Mouse (Mus musculus): ENCODE measurements around the gene Herc2.
A peak's percentile ranks its signal among the peaks of the same experiment; 100 is the strongest.
"Not testable (repeated sequence)": the region's sequence is repeated elsewhere in the genome, so short reads cannot be mapped to it uniquely, and the experiment has no call there.

Gene Herc2

GRCm38 (mm10) chr7:56049831-56050321 is at the start of gene Herc2:
Gene Herc2 (plus strand): TSS chr7:56050196.
- DNase-seq = peak; percentile 99

GRCm38 (mm10) chr7:56010318-56011017 is 39.5 kb upstream of the Herc2 start:
- peak; percentile 23 for DNase-seq

GRCm38 (mm10) chr7:56011018-56011333 is 39.0 kb upstream of the Herc2 start:
- DNase-seq = no peak

GRCm38 (mm10) chr7:56013261-56014001 is 36.6 kb upstream of the Herc2 start:
- no peak for DNase-seq

- not testable (repeated sequence) for DNase-seq
These were observed 35.8 kb upstream of the Herc2 start for GRCm38 (mm10) chr7:56014002-56014702.

GRCm38 (mm10) chr7:56015172-56015571 is 34.8 kb upstream of the Herc2 start:
- DNase-seq = no peak

- no peak for DNase-seq
These were observed 34.2 kb upstream of the Herc2 start for GRCm38 (mm10) chr7:56015837-56016236.

GRCm38 (mm10) chr7:56017761-56018160 is 32.2 kb upstream of the Herc2 start:
- DNase-seq = no peak

GRCm38 (mm10) chr7:56018446-56018971 is 31.5 kb upstream of the Herc2 start:
- peak; percentile 7 for DNase-seq

GRCm38 (mm10) chr7:56018972-56019929 is 30.7 kb upstream of the Herc2 start:
- peak; percentile 69 for DNase-seq

- DNase-seq = no peak
These were observed 30.1 kb upstream of the Herc2 start, which contains the start of gene Nipa1 for GRCm38 (mm10) chr7:56019930-56020253. Gene Nipa1 (minus strand): TSS chr7:56019954.

GRCm38 (mm10) chr7:56023586-56023985 is 26.4 kb upstream of the Herc2 start:
- DNase-seq = no peak

GRCm38 (mm10) chr7:56042353-56042752 is 7.6 kb upstream of the Herc2 start:
- DNase-seq = peak; percentile 82

GRCm38 (mm10) chr7:56043577-56044266 is 6.3 kb upstream of the Herc2 start:
- no peak for DNase-seq

- DNase-seq = no peak
These were observed 5.7 kb upstream of the Herc2 start for GRCm38 (mm10) chr7:56044267-56044629.

GRCm38 (mm10) chr7:56047178-56047577 is 2.8 kb upstream of the Herc2 start:
- no peak for DNase-seq

- peak; percentile 53 for DNase-seq
These were observed 503 bp downstream of the Herc2 start for GRCm38 (mm10) chr7:56050487-56050911.

- no peak for DNase-seq
These were observed 3.0 kb downstream of the Herc2 start for GRCm38 (mm10) chr7:56052996-56053395.

- no peak for DNase-seq
These were observed 5.3 kb downstream of the Herc2 start for GRCm38 (mm10) chr7:56055338-56055737.

GRCm38 (mm10) chr7:56064876-56065275 is 14.9 kb downstream of the Herc2 start:
- DNase-seq = peak; percentile 47

GRCm38 (mm10) chr7:56066136-56066535 is 16.1 kb downstream of the Herc2 start:
- DNase-seq = no peak

GRCm38 (mm10) chr7:56066634-56067033 is 16.6 kb downstream of the Herc2 start:
- no peak for DNase-seq
